Mouse (Mus musculus) frontal cortex, adult (tissue): ENCODE measurements around the gene B230307C23Rik.
"Not testable (repeated sequence)": the region's sequence is repeated elsewhere in the genome, so short reads cannot be mapped to it uniquely, and the experiment has no call there.

Experiments
- ATAC-seq: cut with Nextera tagmentation; 2 replicates; pipeline ENCODE4 v1.9.2; 2017; ENCODE audit warnings: mild to moderate bottlenecking, moderate library complexity, mixed read lengths; ENCODE audit not compliant: low TSS enrichment

Gene B230307C23Rik

DNA sequence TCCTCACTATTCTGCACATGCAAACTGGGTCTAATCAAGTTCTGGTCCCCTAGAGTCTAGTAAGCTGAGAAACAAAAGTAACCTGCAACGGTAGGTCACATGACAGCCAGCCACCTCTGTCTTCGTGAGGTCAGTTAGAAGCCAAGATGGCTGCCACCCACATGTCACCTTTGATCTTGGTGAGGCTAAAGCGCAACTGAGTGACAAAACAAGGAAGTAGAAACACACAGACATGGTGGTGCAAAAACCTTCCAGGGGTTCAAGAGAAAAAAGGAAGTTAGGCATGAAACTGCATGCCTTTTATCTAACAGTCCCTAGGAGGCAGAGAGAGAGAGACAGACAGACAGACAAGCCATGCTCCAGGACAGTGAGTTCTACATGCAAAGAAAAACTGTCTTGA, 25.0 kb downstream of the B230307C23Rik start:
- ATAC-seq: no peak

DNA sequence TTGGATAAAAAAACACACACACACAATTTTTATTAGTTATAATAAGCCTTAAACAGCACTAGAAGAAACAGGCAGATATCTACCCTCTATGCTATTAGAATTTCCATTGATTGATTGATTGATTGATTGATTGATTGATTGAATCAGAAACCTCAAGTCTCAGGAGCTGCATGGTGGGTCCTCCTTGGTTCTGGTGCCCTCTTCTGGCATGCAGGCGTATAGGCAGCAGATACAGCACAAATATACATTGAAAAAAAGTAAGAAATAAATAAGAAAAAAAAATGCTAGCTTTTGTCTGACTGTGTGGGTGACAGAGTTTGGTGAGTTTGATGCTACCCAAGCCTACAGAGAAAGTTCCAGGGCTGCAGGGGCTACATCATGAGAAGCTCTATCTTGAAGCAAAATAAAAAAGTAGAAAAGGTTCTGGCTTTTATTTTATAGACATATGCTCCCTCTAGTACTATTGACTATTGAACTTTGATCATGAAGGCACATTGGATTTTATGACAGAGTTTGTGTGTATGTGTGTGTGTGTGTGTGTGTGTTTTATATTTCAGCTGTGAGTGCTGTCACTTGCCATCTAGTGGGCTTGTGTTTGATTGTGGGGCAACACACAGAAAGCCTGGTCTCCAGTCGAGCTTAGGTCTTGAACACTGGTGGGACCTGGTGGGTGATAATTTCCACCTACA, 25.7 kb downstream of the B230307C23Rik start:
- no peak for ATAC-seq

DNA sequence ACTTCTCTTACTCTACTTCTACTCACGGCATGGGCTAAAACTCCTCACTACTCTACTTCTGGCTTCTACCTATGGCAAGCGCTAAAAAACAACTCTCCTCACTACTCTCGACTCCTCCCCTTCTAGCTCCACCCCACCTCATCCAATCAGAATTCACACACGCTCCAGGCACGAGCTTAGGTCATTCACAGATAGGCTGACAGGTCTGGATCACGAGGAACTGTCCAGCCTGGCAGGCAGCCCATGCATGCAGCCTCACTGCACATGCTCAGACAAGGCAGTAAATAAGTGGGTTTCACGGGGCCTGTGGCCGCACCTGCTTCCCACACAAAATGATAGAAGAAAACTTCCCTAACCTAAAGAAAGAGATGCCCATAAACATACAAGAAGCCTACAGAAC, 29.1 kb downstream of the B230307C23Rik start:
- not testable (repeated sequence) for ATAC-seq

DNA sequence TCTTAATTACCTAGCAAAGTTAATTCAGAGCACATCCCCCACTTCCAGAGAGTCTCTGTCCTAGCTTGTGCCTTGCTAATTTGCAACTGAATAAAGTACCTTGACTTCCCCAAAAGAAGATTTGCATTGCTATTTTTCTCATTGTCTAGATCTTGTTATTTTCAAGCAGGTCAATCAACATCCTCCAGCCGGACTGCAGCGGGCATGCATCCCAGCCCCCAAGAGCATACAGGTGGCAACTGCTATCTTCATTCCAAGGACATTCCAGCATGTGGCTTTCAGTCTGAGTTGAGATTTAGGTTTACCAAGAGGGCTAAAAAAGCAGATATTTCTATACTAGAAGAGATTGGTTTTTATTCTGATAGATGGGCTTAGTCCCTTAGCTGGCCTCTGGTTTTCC, 37.9 kb downstream of the B230307C23Rik start:
- ATAC-seq: not testable (repeated sequence)

- ATAC-seq: 0 out of 2 replicates have a peak, but pooled peaks have one; percentile 50
Observed at GRCm38 (mm10) chr16:98041676-98042075, 44.6 kb downstream of the B230307C23Rik start.

DNA sequence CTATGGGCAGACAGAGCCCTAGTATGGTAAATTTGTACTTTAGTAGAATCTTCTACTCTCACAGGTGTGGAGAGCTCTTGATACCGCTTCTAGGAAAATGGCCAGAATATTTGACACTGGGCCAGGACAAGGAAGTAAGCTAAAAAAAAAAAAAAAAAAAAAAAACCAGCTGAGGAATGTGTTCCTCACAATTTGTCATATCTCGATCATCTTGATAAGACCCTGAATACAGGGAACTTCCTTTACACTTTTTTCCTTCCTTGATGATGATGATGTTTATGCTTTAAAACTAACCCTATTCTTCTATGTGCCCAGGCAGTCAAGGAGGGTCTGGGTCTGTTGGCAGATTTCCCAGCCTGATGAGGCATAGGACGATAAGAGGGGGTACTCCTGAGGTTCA, 82.3 kb downstream of the B230307C23Rik start:
- not testable (repeated sequence) for ATAC-seq

DNA sequence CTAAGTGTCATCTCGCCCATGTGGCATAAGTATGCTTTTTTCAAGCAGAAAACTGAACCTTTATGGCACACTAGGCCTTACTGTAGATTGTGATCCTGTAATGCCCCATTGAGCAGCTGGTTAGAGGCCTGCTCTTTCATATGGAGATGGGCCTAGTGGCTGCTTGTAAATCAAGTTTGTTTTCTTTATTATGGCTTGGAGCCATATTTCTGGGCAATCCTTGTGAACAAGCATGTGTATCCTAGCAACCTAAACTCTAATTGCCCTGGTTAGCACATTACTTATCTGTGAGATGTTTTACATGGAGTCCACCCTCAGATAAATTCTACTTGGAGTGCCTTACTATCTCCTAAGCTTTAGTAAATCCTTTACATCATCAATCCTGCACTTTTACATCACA, 84.0 kb downstream of the B230307C23Rik start:
- not testable (repeated sequence) for ATAC-seq
